ENCODE assay signal across 21 mouse cellular contexts in genomic region chr6:81986171-81986570, GRCm38 (mm10). TPM values are rescaled to one million over a fixed set of nuclear protein-coding genes. Genes with fewer than 3 reads are reported as not detected.
A peak's percentile ranks its signal among the peaks of the same experiment; 100 is the strongest.
DNase-seq lines count a peak whose midpoint lies in the region; ATAC-seq and TF ChIP-seq lines count a peak whose summit lies in the region.
"Had no signal": no experiment of that assay in that cellular context is flagged by ENCODE, and none has a peak within 500 bp of the region (broad histone marks: within the 10 kb centered on the region; RNA-seq: fewer than 3 reads in every experiment).

No protein-coding gene starts in this region.

- no peak overlapping the region for H3K27ac ChIP-seq in intestine, embryonic 15.5 days
- H3K27ac ChIP-seq in intestine, postnatal 0 days (ENCODE audit: low read depth, low read length), result no peak overlapping the region
- peak overlapping the region; percentile 29; the same call in 1 of the 2 replicates for H3K27ac ChIP-seq in liver, adult 2 months (replicated peaks; ENCODE audit: insufficient read depth, low read depth, low read length)
- H3K27ac ChIP-seq: embryonic facial prominence, embryonic 12.5 days; forebrain, embryonic 13.5 days; gastrocnemius, adult 2 months; hindbrain, embryonic 12.5 days had no signal

- TF ChIP-seq CTCF in intestine, postnatal 0 days (IDR thresholded peaks at IDR 0.05; ENCODE audit: low read depth), result no peak
- TF ChIP-seq CTCF in liver, adult 2 months (IDR thresholded peaks at IDR 0.05; ENCODE audit: low read depth, low read length), result no peak

- no peaks in the 10 kb centered on the region for H3K27me3 ChIP-seq in intestine, embryonic 15.5 days (replicated peaks)
- no peaks in the 10 kb centered on the region for H3K27me3 ChIP-seq in intestine, postnatal 0 days (replicated peaks; ENCODE audit: control insufficient read depth, insufficient read depth, low read length)
- H3K27me3 ChIP-seq in liver, adult 2 months (ENCODE audit: control insufficient read depth, insufficient read depth, low read length), result no peaks in the 10 kb centered on the region
- H3K27me3 ChIP-seq: forebrain, embryonic 13.5 days; Patski had no signal

- 0 out of 2 replicates have a peak, but pooled peaks have one; percentile 40 for ATAC-seq in intestine, embryonic 15.5 days
- ATAC-seq in intestine, postnatal 0 days, result no peak

- H3K36me3 ChIP-seq in intestine, embryonic 15.5 days, result no peaks in the 10 kb centered on the region
- H3K36me3 ChIP-seq in intestine, postnatal 0 days (ENCODE audit: control insufficient read depth, insufficient read depth), result no peaks in the 10 kb centered on the region
- H3K36me3 ChIP-seq in liver, adult 2 months (ENCODE audit: control insufficient read depth, insufficient read depth, low read length), result no peaks in the 10 kb centered on the region
- H3K36me3 ChIP-seq: embryonic facial prominence, embryonic 12.5 days; hindbrain, embryonic 12.5 days had no signal

- H3K79me2 ChIP-seq in liver, adult 2 months (ENCODE audit: control insufficient read depth, insufficient read depth, low read length), result no peaks in the 10 kb centered on the region

- WGBS in intestine, embryonic 15.5 days, result 89% methylated on average over 8 of the region's 8 CpGs
- WGBS in intestine, postnatal 0 days, result 88% methylated on average over 8 of the region's 8 CpGs
- 92% methylated on average over 8 of the region's 8 CpGs for WGBS in liver, adult 2 months

- 0 out of 2 replicates have a peak, but pooled peaks cover 7% of the 10 kb centered on the region for H3K4me1 ChIP-seq in intestine, embryonic 15.5 days (replicated peaks)
- no peaks in the 10 kb centered on the region for H3K4me1 ChIP-seq in intestine, postnatal 0 days (replicated peaks; ENCODE audit: control insufficient read depth, insufficient read depth, low read length)
- H3K4me1 ChIP-seq in liver, adult 2 months (ENCODE audit: control insufficient read depth, insufficient read depth, low read length), result peaks cover 9% of the 10 kb centered on the region; the same call in 1 of the 2 replicates

- no peaks in the 10 kb centered on the region for H3K9me3 ChIP-seq in intestine, embryonic 15.5 days
- no peaks in the 10 kb centered on the region for H3K9me3 ChIP-seq in intestine, postnatal 0 days (ENCODE audit: control insufficient read depth)
- H3K9me3 ChIP-seq: embryonic facial prominence, embryonic 12.5 days; forebrain, embryonic 13.5 days; hindbrain, embryonic 12.5 days had no signal

- no peak for DNase-seq in liver, adult 2 months (ENCODE audit: extremely low read depth, low read depth, low spot score)
- no peak for DNase-seq in liver
- DNase-seq in spleen, postnatal 4 days (ENCODE audit: low spot score in 2 of 2), result peak; percentile 9 to 54
- DNase-seq in spleen, postnatal 10 days (ENCODE audit: low spot score in 2 of 2), result no peak
- DNase-seq: adrenal gland, postnatal 14 days; cerebellum, adult 11-12 months; cerebellum, adult 9-10 months; cerebellum, postnatal 25 days; gastrocnemius, adult 2 months; gastrocnemius, postnatal 25 days; heart, postnatal 10 days; heart, postnatal 4 days had no signal

- no peak for TF ChIP-seq POLR2A in liver, adult 2 months (IDR thresholded peaks at IDR 0.05; ENCODE audit: extremely low read depth, insufficient read depth, low read length)

- no peak overlapping the region for H3K9ac ChIP-seq in intestine, embryonic 15.5 days
- no peak overlapping the region for H3K9ac ChIP-seq in intestine, postnatal 0 days (ENCODE audit: low read depth, low read length)
- no peak overlapping the region for H3K9ac ChIP-seq in liver, adult 2 months (ENCODE audit: low read depth, low read length)
- H3K9ac ChIP-seq: embryonic facial prominence, embryonic 12.5 days; forebrain, embryonic 13.5 days; hindbrain, embryonic 12.5 days had no signal

- no peak overlapping the region for H3K4me2 ChIP-seq in intestine, embryonic 15.5 days (replicated peaks)
- no peak overlapping the region for H3K4me2 ChIP-seq in intestine, postnatal 0 days (replicated peaks; ENCODE audit: low read depth)
- H3K4me2 ChIP-seq: embryonic facial prominence, embryonic 12.5 days; forebrain, embryonic 13.5 days; hindbrain, embryonic 12.5 days had no signal

- no peak overlapping the region for H3K4me3 ChIP-seq in intestine, embryonic 15.5 days (replicated peaks)
- no peak overlapping the region for H3K4me3 ChIP-seq in intestine, postnatal 0 days (ENCODE audit: low read depth, low read length)
- no peak overlapping the region for H3K4me3 ChIP-seq in liver, adult 2 months (ENCODE audit: insufficient read depth, low read depth, low read length)
- H3K4me3 ChIP-seq: embryonic facial prominence, embryonic 12.5 days; forebrain, embryonic 13.5 days; gastrocnemius, adult 2 months; hindbrain, embryonic 12.5 days had no signal

RNA-seq across cellular contexts. Expression of gene Mrpl19, which starts 20.4 kb away (rescaled TPM):
- 58.2 and 59.9 TPM in 2 replicates for polyA plus RNA-seq in intestine, embryonic 15.5 days (2015; fragmentation: Nextera tagmentation; extraction: Ambion mirVana)
- polyA plus RNA-seq in intestine, postnatal 0 days (2015; fragmentation: Nextera tagmentation; extraction: Ambion mirVana), result 18.1 and 22.2 TPM in 2 replicates
- 3.6 and 3.7 TPM in 2 replicates for total RNA-seq in liver, adult 2 months (2014; rRNA removed)
- 2.4 and 2.8 TPM in 2 replicates for polyA plus RNA-seq in liver, adult 2 months (2012; rRNA removed)

RNA-seq across cellular contexts. Expression of gene Eva1a, which starts 54.7 kb away (rescaled TPM):
- 16.8 and 19.6 TPM in 2 replicates for polyA plus RNA-seq in intestine, embryonic 15.5 days (2015; fragmentation: Nextera tagmentation; extraction: Ambion mirVana)
- 18.7 and 20.8 TPM in 2 replicates for polyA plus RNA-seq in intestine, postnatal 0 days (2015; fragmentation: Nextera tagmentation; extraction: Ambion mirVana)
- total RNA-seq in liver, adult 2 months (2014; rRNA removed), result 97.7 and 104 TPM in 2 replicates
- polyA plus RNA-seq in liver, adult 2 months (2012; rRNA removed), result 75.4 and 87.4 TPM in 2 replicates
- total RNA-seq: CH12.LX; granulocyte monocyte progenitor cell, adult 5-6 weeks had no signal
- polyA plus RNA-seq: activated CD4-positive, CD25-positive, alpha-beta regulatory T cell, adult 4 months had no signal

Comparison
In these comparisons a context has a peak if more than half of its experiments do, and no peak if none do; other contexts are left out.
1. DNase-seq: peak in spleen, postnatal 4 days (2 of 2); none in liver, adult 2 months (single experiment), liver (single experiment) and spleen, postnatal 10 days (0 of 2).